Mouse (Mus musculus) urinary bladder, postnatal 10 days (tissue): ENCODE data around the gene Slc6a1.
A peak's percentile ranks its signal among the peaks of the same experiment; 100 is the strongest.

ENCODE experiments used
- DNase-seq: peaks from one replicate; pipeline ENCODE4 v3.0.0; 2022; ENCODE audit warnings: low spot score

Slc6a1 gene

DNA sequence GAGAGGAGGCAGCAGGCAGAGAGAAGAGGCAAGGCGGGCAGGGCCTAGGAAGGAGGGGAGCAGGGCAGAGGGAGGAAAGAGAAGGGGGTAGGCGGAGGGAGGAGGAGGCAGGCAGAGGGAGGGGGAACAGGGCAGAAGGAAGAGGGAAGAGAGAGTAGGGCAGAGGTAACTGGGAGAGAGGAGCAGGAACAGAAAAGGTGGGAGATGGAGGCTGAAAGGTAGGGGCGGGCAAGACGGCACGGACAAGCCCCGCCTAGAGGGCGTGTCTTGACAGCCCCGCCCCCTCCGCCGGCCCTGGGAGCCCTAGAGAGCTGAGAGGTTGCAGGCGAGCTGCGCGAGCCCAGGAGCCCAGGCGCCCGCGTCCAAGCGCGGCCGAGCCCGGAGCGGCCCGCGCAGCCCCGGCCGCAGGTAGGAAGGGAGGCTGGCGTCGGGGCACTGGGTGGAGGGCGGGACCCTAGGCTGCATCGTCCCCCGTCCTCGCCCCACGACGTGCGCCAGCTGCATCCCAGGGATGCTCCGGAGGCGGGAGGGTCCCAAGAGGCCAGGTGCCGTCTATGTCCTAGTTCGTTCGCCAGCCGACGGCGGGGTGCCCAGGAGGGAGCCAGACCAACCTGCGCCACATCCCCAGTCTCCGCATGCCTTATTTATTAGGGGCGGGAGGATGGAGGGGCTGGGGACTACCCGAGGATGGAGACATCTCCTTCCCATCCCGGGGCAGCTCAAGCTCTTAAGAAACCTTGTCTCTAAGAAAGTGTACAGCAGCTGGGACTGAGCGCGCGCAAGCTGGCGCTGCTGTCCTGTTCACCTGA, at the start of gene Slc6a1:
Slc6a1 (plus strand) TSS at position 167 of the 809 bp plus-strand sequence.
- no peak for DNase-seq

DNA sequence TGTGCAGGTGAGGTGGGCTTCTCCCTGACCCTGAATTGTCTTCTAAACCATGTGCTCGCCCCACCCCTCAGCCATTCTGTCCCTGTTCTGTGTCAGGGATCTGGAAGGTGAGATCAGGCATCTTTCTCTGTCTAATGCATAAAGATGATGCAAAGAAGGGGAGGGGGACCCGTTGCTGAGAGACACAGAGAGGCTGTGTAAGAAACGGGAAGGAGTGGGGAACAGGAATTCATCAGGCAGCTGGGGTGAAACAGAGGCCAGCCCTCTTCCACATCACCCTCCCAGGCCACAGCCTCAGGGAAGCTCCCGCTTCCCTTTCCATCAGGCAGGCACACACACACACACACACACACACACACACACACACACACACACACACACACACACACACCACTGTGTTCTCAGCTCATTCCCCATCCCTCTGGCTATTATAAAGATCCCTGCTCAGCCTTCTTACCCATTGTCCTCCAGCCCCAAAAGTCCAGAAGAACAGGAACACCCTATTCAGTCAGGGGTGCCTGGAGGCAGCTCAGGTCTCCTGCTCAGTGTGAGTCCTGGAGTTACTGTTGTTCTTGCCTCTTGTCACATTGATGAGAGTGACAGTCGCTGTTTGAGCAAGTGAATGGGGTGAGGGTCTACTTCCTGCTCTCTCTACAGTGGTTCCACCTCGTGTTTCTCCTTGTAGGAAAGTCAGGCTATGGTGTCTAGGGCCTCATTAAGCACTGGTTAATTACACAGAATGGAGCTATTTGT, 43.4 kb upstream of the Slc6a1 start:
- no peak for DNase-seq

DNA sequence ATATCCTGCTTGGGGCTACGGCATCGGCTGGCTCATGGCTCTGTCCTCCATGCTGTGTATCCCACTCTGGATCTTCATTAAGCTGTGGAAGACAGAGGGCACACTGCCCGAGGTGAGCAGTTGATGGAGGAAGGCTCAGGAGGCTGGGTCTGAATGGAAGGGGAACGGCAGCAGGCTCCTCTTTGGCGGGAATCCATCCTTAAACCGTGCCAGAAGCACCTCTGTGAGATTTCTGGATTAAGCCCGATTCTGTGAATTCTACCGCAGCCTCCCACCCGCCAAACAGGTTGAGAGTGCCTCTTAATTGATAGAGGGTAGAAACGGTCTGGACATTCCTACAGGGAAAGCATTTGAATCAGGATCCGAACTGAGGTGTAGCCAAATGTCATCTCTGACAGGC, 36.8 kb upstream of the Slc6a1 start:
- no peak for DNase-seq

DNA sequence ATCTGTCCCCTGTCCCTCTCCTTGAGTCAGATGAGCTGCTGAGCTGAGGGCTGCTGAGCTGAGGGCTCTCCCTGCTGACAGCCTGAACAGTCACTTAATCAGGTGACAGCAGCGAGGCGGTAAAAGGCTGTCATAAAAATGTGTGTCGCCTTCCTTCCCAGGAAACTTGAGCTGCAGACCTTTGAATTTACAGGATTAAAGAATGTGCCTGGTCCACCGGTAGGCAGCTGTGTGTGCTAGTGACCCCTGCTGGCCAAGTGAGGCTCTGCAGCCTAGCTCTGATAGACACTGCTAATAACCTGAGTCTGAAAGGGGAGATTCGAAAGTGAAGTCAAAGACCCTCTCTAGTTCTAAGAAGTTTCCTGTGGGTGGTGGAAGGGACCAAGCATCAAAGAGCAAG, 32.1 kb upstream of the Slc6a1 start:
- DNase-seq, result peak; percentile 25

DNA sequence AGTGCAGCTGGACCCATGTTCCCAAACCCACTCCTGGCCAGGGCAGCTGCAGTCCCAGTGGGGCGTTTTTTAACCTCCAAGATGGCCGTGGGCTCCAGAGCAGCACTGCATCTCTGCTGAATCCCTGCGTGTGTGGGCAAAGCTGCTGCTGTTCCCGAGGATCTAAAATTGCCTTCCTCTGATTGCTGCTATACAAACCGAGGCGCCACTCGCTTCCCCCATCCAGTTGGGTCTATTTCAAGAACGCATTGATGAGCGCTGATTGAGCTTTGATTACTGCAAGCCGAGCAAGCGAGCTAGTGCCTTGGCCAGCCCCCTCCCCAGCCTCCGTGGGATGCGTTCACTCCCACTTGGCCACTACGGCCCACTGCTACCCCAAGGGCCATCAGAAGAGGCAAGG, 27.5 kb upstream of the Slc6a1 start:
- no peak for DNase-seq

DNA sequence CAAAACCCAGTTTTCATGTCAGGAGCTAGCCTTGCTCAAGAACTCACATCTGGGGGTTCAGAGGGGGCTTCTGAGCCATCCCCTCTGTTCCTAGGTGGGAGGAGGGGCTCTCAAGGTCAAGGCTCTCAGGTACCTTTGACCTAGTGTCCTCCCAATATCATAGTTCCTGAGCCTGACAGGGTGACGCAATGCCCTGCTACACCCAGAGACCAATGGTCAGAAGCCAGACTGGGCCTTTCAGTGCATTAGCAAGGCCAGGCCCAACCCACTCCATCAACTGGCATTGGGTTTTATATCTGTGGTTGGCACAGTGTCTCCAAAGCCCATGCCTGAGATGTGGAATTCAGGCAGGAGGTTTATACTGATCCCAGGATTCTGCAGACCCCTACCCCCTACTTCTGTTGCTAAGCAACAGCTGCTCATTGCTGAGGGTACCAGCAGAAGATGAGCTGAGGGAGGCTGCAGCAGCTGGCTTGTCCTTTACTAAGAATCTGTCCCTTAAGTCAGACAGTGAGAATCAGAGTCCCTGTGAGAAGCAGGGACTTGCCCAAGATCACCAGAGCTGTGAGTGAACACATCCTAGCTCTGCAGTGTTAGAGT, 24.6 kb upstream of the Slc6a1 start:
- no peak for DNase-seq

DNA sequence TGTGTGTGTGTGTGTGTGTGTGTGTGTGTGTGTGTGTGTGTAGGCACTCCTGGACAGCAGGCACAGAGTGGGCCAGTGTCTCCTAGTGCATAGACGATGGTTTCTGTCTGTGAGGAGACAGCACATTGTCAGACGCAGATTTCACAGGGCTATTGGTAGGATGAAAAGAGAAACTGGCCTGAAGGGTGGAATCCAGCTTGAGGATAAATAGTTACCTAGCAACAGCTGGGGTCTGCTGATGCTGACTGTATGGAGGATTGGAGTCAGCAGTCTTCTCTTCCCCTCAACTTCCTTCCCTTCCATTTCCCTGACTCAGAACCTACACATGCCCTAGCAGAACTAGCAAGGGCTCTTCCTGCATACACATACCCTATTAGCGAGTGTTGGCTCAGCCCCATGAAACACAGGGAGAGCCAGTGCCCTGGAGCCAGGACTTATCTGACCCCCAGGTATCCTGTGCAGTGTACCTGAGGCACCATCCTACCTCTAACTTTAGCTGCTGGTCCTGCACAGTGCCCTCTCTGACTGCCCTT, 23.7 kb upstream of the Slc6a1 start:
- no peak for DNase-seq

DNA sequence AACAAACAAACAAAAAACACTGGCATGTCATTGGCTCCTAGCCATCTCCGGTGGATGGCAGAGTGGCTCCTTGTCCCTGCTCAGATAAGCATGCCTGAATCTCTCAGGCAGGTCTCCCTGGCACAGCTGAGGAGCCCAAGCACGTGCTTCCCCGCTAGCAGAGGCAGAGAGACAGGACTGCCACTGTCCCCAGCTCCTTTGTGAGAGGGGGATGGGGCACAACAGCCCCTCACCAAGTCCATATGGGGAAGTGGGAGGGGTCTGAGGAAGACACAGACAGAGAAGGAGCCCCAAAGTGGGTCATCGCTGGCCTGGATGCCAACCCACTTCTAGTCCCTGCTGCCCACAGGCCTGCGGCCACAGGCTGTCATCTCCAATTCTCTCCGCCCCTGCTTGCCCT, 20.8 kb upstream of the Slc6a1 start:
- no peak for DNase-seq

DNA sequence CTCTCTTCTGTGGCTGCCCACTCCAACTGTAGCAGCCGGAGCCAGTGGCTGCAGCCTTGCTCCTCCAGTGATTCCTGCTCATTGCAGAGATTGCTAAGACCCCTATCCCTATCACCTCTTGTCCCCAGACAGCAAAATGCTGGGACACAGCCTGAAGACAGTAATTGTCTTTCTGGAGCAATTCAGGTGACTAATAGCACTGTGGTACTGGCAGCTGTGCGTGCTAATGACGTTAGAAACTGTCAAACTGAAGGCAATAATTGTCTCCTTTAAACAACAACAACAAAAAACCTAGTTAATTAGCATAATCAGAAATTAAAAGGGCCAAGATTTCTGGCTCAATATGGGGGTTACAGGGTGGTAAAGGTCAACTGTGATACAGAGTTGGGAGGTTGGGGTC, 18.4 kb upstream of the Slc6a1 start:
- no peak for DNase-seq

DNA sequence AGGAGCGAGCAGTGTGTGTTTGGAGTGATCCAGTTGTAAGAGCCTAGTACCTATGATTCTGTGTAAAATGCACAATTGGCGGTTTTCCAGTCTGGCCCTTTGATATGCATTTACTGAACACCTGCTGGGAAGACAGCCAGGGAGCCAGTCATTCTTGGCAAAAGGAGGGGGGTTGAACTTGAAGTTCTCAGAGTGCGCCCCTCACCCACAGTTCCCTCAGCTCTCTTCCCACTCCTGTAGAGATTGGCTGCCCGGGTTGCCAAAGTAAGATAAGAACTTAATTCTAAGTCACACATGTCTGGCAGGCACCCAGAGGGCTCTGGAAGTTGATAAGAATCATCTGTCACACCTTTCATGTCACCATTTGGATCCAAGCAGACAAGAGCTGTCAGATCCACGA, 18.0 kb upstream of the Slc6a1 start:
- DNase-seq, result no peak

DNA sequence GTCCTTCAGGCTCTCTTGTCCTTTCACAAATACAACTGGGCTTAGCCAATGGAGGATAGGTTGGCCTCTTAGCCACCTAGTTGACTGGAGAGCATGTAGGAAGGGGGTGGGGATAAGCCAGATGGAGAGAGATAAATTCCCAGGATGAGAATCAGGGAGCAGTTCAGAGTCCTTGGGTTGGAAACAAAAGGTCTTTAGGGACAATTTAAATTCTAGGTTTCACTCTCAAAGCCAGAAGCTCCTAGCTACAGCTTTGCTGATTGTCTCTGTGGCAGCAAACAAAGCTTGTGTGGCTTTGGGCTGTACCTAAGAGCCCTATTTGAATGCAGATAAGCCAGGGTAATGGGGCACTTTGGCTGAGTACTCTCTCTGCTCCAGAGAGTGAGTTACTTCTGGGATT, 16.2 kb upstream of the Slc6a1 start:
- no peak for DNase-seq

DNA sequence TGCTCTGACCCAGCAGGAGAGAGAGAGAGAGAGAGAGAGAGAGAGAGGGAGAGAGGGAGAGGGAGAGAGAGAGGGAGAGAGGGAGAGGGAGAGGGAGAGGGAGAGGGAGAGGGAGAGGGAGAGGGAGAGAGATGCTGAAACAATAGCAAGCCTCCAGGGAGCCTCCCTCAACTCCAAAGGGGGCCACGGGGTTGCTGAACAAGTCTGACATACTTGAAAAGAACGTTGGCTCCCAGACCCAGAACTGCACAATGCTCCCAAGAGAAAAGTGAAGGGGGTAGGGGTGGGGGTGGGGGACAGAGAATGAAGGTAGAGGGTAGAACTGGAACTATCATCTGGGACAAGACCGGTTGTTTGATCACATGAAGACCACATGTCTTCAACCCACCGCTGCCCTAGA, 14.5 kb upstream of the Slc6a1 start:
- DNase-seq, result no peak

DNA sequence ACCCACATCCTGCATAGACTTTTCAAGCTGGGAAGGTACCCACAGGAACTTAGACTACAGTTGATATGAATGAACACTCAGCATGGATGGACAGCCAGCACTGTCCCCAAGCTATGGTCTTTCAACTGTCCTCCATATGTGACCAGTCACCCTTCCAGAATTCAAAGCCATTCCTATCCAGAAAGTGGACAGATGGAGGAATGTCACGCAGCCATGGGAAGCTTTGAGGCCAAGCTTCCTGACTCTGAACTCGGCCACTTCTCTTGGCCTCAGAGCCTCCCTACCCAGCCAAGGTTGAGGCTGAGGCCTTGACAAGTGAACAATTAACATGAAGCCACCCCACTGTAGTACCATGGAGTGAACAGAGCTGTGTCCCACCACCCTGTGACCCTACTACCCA, 12.8 kb upstream of the Slc6a1 start:
- DNase-seq, result no peak

DNA sequence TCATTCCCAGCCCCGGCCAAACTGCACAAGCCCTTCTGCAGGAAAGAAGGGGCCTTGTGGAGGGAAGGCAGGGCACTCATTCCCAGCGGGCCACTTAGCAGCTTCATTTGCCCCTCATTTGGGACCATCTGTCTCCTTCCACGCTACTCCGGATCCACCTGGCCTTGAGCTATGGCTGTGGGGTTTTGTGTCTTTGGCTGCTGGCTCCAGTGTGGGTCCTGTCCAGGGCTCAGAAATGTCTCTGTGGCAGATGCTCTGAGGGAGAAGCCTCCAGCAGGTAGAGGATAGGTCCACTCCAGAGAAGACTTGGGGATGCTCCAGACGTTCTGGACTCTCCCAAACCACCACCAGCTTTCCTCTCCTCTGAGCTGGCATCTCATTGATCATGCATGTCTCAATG, 11.6 kb upstream of the Slc6a1 start:
- DNase-seq, result no peak

DNA sequence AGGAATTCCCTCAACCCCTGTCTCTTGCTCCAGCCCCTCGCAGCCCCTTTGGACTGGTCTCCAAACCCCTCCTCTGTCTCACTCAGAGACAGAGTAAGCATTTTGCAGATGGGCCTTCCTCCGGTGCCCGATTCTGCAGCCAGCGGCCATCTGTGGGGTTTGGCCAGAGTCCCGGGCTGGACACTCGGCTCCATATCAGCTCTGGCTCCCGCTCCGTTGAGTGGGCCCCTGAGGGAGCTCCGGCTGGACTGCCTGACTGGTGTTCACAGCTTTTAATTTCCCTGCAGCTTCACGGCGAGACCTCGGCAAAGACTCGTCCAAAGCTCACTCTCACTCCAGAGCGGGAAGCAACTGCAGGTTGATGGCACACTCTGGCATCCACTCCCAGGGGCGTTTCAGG, 10.2 kb upstream of the Slc6a1 start:
- no peak for DNase-seq

DNA sequence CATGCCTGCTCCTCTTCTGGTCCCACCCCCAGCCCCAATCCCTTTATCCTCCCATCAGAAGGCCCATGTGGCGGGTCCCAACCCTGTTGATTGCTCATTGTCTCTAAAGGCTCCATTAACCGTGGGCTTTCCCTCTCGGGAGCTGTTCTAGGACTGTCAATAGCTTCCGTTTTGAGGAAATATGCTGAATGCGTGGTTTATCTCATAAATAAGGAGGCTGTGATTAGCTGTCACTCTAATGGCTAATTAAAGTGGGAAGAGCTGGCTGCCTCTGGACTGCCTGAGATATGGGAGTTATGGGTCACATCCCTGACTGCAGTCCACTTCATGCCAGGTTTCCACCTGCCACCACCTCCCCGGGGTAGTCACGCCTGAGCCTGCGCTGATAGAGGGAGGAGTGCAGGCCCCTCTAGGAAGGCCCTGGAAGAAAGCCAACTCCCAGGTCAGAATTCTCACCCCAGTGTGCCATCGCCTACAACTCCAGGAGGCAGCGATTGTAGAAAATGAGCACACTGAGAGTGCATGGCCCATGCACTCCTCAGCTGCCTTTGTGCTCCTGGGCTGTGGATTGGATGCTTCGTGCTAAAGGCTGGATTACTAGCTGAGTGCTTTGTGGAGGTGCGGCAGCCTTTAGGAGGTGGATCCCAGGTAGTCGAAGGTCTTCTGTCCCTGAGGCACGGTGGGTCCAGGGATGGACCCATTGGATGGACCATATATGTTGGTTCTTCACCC, 8.3 kb upstream of the Slc6a1 start:
- DNase-seq, result no peak

DNA sequence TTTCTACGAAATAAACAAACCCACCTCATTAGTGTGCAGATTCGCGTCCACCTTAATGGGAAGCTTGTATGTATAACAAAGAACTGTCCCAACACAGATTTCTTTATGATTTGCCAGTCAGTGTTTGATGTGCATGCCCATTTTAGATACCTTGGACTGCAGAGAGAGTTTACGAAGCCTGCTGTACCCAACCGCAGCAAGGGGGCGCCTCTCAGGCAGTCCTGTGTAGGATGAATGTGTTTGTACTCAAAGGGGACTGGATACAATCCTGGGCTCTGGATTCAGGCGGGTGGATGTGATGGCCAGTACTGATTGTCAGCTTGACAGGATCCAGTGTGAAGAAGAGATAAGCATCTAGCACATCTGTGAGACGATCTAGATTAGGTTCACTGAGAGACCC, 6.6 kb upstream of the Slc6a1 start:
- DNase-seq, result no peak

DNA sequence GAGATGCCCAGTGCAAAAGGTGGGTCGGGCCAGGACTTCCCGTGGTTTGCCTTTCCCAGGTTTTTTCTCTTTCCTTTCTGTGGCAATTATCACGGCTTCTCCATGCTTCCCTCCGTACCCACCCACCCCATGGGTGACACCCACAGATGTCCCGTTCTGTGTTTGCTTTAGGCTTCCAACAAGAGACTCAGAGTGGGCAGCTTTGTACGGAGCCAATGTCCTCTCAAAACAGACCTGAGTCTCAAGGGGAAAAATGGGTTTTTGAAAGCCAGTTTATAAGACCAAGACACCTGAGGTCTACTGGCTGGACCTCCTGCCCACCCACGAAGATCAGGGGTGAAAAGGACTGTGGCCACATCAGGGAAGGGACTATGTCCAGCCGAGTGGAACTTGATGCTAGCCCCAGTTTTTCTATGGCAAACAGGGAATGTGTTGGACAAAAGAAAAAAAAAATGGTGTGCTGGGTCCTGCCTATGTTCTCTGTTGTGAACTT, 889 bp downstream of the Slc6a1 start:
- no peak for DNase-seq

DNA sequence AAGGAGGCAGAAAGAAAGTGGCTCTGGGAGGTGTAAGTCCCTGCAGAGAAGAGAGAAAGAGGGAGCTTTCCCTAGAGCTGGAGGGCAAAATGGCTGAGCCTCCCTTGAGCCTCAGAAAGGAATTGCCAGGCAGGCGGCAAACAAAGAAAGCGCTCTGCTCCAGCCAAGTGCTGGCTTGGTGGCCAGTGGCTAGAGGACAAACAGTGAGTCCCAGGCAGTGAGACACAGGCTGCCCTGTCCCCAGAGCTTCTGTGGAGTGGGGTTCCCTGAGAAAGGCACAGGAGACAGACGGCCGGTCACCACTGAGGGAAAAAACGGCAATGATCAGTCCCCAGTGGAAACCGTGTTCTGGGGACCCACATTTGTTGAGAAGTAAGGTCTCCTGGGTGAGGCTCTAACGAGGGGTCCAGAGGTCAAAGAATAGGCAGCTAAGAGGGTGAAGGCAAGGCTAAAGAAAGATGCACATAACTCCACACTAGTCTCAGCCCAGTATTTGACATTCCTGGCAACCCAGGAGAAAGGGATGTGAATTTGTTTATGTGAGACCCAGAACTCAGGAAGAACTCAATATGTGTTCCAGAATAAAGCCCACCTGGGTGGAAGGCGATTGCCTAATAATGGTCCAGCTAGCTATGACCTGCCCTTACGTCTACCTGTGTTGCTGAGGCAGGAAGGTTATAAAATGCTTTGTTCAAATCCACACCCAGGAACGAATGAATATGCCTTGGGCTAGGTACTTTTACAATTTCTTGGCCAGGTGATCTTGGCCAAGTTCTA, 1.7 kb downstream of the Slc6a1 start:
- DNase-seq, result no peak

DNA sequence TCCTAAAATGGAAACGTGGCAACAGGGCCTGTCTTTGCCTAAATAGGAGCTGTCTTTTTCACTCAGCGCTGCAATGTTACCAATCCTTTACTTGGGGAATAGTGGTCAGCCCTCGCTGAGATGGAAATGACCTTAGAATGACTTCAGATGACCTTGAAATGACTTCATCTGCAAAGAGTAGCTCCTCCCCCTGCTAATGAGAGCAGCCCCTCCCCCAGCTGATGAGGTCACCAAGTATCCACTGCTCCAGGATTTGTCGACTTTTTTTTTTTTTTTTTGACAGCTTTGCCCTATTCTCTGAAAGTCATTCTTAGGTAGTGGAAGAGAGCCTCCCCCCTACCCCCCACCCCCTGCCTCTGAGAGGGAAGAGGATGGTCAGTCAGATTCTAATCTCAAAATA, 3.0 kb downstream of the Slc6a1 start:
- DNase-seq, result no peak

DNA sequence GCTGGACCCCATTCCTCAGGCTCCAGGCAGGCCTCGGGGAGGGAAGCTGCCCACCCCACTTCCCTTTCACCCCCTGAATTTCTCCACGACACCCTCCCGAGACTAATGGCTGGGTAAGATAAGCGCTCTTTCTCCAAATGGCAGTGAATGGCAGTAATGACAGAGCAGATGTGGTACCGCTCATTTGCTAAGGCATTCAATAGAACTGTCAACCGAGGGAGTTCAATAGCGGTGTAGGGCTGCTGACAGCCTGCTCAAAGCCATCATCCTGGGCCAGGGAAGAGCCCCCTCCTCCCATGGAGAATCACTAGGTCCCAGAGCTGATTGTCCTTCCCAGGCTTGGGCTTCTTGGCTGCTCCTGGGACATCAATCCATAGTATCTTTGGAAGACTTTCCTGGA, 6.7 kb downstream of the Slc6a1 start:
- no peak for DNase-seq
